Mouse (Mus musculus) right cerebral cortex, adult 18-20 months (tissue): ENCODE measurements around the gene Higd1a.

ENCODE experiments used
- DNase-seq: peaks from one replicate; pipeline ENCODE4 v3.0.0; 2022; ENCODE audit warnings: mixed read lengths

Gene Higd1a

DNA sequence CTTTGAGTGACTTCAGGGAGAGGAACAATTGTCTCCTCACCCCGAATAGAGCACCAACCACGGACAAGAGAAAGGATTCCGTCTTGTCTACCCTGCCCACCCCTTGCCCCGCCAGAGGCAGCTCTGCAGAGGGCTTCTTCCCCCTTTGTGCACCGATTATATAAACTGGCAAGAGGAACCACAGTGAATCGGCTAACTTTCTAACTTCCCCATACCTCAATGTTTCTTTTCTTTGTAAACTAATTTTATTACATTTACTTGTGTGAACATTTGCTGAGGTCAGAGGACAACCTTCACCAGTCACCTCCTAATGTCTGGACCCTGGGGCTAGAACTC is at the start of gene Higd1a:
Gene Higd1a, minus strand, starts transcription at position 210 of the 336 bp plus-strand sequence.
- no peak for DNase-seq

DNA sequence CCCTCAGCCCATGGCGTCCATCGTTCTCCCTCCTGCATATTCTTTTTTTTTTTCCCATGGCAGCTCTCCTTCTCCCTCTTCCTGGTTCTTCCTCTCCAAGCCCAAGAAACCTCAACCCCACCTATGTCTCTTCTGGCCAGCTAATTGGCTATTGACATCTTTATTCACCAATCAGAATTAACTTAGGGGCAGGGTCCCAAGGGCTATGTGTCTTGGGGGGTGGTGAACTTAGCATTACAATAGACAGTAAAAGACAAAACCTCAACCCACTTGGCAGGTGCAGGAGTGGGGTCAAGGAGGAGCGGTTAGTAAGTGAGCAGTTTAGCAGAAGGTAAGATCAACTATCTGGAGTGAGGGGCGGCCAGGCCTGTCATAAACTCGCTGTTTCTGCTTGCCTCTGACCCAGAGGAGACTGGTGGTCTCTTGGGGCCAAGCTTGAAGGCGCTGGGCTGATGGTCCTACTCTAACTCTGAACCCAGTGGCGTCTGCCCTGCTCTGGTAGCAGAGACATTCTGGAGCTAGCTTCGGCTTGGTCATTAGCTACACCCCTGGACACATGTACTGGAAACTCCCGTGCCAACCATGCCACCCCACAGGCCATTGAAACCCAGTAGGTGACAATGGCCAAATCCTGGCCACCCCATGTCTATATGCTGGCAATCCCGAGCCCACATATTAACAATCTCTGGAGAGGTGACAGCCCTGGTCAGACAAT is 49.4 kb upstream of the Higd1a start:
- no peak for DNase-seq

DNA sequence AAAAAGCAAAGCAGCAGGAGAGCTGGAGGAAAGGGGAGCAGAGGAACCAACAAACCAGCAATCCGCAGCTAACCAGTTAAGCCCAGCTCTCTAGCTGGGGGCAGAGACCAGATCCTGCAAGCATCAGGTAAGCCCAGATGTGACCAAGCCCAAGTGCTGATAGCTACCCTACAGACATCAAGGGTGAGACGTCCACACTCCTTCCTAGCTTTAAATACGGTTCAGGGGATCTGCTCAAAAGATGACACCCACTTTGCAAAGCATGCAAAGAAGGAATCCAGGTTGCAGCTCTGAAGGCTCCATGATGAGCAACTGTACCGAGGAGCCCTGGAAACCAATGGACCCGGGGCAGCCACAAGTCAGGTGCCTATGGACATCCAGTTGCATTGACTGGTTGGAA is 48.3 kb upstream of the Higd1a start:
- DNase-seq = no peak

DNA sequence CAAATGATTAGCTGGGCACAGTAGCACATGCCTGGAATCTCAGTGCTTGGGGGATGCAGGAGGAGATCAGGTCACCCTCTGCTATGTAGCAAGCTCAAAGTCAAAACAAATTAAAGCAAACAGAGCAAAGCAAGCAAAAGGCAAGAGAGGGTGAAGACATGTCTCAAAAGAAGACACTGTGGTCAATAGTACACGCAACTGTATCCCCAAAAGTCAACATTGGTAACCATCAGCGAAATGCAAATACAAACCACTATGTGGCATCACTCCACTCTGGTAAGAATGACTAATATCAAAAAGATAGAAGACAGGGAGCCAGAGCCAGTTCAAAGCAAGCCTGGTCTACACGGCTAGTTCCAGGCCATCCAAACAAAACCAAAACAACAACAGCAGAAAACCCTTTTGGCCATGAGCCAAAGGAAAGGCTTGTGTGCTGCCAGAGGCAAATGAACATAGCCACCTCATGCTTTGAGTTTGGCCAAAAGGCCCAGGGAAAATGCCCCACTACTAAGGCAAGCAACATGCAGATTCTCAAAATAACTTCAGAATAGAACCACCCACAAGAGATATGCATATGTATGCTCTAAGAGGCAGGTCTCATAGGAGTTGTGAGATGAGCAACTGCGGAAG is 47.5 kb upstream of the Higd1a start:
- DNase-seq = peak; percentile 38

DNA sequence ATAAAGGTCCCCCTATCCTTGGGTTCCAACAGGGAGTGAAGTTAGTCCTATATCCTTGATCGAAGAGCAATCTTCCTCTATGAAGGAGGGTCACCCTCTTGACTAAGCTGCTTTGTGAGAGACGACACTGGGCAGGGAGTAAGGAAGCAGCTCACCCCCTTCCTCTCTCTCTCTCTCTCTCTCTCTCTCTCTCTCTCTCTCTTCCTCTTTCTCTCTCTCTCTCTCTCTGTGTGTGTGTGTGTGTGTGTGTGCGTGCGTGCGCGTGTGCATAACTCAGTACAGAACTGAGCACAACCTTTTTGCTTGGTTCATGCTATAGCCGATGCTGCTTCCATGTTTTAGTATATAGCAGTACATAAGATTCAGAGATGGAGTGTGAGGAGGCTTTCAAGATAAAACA is 46.8 kb upstream of the Higd1a start:
- DNase-seq = no peak

DNA sequence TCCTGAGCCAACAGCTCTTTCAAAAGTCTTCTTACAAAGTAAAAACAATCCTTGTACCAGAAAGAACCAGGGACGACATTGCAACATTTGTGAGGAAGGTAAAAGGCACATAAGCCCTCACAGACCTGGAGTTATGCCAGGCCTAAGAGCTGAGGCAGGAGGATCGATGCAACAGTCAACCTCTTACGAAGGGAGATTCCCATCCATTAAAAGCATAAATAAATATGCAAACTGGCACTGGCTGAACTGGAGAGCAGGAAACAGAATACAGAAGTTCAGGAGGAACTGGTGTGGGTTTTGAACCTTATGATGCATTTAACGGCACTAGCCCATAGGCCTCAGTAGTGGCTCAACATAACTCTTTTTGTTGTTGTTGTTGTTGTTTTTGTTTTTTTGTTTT is 46.2 kb upstream of the Higd1a start:
- no peak for DNase-seq

DNA sequence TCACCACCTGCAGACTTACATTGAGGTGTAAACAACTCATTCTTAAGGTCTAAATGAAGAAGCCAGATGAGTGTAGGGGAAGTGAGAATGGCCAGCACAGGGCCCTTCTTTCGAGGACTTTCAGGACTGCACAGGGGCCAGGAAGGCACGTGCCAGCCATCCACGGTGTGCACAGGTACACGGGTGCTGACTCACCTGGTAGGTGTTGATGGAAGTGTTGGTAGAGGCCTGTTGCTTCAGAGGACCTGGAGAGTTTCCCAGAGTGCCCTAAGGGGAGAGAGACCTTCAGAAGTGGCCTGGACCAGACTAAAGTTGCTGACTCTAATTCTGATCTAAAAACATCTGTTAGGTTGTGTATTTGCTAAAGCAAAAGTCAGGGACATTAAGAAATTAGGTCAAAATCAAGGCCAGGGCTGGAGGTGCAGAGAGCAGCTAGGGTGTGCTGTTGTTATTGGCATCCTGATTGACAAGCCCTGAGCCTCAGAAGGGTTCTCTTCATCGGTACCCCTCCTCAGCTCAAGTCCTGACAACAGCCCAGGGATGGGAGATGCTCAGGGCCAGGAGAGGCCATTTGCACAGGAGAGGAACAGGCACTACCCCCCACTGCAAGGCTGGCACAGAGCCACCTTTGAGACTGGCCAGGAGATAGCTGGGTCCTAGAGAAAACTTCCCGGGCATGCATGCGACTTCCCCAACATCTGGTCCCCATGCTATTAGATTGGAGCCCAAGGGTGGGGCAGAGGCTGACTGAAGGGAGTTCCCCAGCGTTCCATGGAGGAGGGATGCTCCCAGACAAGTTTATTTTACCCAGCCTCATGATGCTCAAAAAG is 45.5 kb upstream of the Higd1a start:
- no peak for DNase-seq

DNA sequence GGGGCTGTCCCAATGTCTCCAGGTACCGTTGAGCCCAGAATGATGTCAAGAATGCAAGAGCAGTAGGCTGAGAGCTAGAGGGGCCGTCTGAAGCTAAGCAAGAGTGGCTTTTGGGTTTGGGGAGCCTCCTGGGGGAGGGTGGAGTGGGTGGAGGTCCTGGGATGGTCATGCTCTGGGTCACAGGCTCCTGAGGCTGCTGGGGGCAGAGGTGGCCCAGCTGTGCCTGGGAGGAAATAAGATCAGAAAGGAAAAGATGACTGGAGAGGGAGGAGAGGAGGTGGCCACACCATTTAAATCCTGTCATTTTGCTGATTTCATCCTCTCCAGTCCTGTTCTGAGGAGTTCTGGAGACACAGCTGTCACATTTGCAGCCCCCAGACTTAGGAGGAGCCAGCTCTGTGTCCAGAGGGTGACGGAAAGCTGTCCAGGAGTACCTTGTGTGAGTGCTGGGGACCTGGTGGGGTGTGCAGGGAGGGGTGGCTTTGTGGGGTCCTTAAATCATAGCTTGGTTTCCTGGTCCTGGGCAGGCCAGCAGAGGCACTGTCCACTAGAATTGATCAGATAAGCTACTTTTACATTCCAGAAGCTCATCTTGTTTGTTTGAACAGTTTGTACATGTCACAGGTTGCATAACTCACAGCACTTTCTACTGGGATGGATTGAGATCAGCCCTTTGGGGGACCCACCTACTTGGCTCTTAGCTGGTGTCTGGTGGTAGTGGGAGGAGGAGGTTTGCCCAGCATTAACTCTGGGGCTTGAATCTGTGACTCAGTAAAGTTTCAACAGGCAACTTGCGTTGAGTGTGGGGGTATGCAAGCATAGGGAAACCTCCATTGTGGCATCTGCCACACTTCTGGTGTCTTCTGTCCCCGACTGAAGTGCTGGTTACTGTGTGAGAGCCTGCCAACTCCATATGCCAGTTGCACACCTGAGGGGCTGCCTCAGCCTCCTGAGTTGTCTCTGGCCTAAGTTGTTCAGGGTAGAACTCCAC is 43.8 kb upstream of the Higd1a start:
- no peak for DNase-seq

DNA sequence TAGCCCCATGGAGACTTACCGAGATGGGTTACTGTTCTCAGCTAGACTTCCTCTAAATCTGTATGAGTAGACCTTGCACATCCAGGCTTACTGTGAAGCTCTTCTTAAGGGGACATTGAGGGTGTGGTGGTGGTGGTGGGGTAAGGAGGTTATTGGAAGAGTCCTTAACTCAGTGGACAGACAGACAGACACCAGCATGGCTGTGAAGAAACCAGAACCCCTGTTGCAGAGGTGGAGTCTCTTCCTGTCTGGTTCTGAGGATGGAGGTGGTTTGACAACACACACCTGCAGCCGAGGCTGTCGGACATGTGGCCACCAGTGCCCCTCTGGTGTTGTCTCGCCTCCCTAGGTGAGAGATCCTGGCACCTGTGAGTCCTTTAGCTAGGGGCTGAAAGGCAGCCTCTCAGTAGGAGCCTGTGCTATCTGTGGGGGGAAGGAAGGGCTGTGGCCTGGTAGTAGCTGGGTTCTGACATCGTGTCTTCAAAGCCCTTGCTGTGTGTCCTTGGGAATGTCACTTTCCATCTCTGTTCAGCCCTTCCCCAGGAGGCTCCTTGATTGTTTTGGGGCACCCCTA is 42.2 kb upstream of the Higd1a start:
- DNase-seq = no peak

DNA sequence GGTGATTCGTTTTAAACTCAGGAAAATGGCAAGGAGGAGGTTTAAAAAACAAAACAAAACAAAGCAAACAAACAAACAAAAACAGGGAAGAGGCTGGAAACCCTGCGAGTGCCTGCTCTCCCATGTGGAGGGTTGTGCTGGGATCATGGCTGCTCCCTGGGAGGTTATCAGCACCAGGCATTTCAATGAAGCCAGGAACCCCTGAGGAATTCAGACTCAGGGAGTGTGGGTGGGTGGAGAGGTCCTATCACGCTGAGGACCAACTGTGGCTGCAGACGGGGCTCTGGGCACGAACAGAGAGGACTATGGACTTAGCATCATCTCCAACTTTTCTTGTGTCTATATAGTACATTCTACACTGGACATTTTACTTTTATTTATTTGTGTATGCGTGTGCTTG is 41.1 kb upstream of the Higd1a start:
- DNase-seq = no peak

DNA sequence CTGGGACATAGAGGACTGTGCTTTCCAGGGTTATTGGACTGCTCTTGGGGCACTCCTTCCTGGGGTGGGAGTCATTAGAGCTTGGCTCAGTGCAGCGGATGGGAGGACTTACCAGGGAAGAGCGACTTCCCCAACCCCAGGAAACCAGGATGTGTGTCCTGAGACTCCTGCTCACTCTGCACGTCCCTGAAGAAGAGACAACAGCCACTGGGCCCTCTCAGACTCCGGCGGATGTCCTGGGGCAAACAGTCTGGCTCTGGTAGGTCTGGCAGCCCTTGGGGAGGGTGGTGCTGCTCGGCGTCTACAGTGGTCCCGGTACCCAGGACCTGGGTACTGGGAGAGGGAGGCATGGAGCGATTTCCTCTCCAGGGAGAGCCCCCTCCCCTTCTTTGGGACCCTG is 40.1 kb upstream of the Higd1a start, which contains the start of gene Ackr2:
Gene Ackr2, plus strand, starts transcription at position 111 of the 400 bp plus-strand sequence.
- DNase-seq = no peak

DNA sequence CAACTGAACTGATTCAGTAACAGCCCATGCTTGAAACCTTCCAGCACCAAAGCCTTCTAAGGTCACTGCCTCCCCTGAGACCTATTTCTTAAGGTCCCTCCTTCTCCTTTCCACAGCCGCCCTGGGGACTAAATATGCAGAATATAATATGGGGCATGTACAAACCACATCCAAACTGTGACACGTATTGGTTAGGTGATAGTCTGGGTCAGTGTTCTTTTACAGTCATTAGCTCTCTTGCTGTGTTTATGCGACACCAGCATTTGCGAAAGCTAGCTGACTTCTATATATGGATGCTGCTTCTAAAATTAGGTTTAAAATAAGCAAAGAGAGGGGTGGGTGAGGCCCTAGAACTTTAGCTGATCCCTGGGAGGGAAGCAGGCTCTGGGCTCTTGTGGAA is 38.7 kb upstream of the Higd1a start:
- no peak for DNase-seq

DNA sequence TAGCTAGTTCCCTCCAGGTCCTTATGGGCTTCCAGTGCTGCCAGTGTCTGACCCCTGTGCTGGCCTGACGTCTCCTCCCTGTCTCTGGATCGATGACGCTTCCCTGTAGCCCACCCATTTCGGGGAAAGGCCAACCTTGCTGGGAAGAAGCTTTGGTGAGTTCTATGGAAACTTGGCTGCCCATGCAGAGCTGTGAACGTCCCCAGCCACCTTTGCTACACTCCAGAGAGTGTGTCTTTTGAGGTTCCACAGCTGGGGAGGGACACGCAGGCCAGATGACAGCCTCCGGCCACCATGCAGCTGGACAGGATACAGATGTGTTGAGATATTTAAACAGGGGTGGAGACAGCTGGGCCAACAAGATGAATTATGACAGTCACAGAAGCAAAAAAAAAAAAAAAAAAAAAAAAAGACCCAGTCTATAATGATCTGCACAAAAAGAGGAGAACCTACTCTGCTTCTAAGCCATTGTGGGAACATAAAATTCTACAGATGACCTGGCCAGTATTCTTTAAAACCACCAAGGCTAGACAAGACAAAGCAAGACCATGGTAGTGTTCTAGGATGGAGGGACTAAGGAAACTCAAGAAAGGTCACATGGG is 37.3 kb upstream of the Higd1a start:
- DNase-seq = no peak

DNA sequence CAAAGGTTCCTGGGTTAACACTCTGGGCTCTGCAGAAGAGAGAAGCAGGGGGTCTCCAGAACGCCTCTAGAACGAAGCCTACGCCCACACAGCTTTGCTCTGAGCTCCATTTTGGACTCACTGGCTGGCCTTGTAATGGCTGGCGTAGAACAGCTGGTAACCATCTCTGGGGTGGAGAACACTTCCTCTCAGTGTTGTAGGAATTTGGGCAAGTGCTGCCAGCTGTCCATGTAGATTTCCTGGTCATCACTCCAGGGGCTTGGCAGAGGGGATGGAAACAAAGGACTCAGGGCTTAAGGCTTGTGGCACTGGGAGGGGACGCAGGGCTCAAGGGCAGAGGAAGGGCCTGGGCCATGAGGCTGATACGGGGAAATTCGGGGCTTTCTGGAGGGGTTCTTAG is 36.3 kb upstream of the Higd1a start:
- no peak for DNase-seq

DNA sequence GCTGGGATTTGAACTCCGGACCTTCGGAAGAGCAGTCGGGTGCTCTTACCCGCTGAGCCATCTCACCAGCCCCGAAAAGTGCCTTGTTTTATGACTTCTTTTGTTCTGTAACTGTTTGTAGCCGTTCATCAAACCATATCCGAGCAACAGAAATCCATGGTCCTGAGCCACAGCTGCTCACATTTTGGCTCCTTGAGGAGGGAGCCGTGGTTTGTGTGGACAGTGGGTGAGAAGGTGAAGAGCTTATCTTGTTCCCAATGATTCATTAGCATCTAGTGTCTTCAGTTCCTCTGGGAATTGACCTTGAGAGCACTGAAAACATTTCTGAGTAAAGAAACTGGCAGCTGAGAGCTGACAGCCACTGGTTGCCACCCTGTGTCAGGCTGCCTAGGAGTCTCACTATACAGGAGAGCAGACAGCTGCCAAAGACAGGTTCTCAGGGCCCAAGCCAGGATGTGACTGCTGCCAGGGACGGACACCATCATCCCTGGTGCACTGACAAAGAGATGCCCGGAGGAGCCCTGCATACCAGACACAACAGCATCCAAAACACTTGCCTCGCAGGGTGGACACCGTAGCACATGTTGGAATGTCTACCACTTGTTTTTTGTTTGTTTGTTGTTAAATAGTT is 34.0 kb upstream of the Higd1a start:
- DNase-seq = no peak

DNA sequence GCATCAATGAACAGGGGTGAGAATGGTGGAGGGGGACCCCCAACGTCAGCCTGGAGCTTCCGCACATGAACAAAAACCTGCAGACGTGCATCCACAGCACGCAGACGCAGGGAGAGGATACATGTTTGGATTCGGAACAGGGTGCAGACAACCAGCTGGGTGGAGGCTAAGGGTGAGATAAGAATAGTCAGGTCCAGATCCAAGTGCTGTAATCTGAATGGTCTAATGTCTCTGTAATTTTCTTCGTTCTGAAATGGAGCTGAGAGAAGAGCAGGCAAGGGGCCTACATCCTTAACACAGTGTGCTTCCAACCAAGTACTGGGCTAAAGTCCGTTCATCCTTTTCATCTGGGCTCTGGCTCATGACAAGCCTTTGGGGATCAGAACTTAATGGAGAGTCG is 33.1 kb upstream of the Higd1a start:
- no peak for DNase-seq

DNA sequence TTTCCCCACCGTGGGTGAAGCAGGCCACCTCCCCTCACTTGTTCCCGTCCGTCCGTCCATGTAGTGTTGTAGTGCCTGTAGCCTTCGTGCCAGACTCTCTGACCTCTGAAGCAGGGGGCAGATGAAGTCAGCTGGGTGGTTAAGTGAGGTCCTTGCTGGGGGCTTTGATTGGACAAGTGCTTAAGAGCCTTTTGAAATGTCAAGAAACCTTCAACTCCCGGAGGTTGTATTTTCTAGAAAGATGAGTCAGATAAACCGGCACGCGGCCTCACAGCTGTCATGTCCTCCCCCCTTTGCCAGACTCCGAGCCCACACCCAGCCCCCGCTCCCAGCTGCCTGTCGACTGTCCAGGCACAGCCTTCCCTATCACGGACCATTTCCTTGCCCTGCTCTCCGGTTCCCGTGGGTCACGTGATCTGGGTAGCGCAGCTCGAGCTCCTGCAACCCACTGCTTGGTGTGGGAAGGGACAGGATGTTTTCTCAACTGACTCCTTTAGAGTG is 32.3 kb upstream of the Higd1a start:
- peak; percentile 72 for DNase-seq

DNA sequence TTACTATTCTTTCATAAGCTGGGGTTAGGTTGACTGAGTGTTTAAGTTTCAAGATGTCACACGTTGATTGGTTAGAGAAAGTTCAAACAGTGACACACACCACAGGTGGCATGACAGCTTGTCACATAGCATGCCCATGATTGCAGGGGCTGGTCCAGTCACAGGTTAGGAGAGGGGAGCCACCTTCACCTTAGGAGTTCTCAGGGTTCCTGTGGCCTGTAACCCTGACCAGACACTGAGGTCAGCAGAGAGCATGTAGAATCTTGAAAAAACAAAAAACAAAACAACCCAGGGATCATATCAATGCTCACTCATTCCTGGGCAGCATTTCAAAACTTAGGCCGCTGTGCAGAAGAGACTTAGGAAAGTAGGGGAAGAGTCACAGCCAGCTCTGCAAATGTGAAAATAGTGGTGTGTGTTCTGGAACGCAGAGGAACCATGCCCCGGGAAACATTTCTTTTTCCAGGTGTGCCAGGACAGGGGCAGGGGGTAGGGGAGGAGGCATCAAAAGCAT is 31.8 kb upstream of the Higd1a start:
- DNase-seq = no peak

DNA sequence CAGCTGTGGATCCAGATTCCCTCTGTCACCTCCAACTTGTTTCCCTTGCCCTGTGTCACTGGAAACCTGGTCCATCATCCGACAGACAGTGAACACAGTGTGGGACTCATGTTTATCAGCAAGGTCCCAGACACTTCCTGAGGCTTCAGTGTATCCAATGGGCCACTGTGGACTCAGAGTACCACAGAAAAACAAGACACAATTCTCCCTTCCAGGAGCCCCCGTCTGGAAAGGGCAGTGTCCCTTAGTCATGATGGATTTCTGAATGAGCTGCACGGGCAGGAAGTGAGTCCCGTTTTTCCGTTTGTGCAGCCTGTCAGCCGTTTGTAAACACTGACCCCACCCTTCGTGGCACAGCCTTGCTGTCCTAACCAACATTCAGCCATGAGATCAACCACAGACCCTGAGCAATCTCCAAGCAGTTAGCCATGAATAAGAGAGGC is 23.9 kb upstream of the Higd1a start:
- no peak for DNase-seq

DNA sequence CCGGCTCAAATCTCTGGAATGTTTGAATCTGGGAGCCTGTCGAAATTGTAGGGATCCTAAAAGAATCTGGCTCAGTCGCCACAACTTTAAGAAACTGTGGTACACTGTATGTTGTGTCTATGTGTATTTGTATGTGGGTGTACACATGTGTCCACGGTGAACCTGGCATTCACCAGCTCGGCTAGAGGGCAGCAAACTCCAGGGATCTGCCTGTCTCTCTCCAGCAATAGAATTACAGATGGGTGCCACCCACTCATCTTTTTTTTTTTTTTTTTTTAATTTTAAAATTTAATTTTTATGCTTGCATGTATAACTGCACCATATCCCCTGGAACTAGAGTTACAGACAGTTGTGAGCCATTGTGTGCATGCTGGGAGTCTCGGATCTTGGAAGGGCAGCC is 23.1 kb upstream of the Higd1a start:
- DNase-seq = peak; percentile 45

DNA sequence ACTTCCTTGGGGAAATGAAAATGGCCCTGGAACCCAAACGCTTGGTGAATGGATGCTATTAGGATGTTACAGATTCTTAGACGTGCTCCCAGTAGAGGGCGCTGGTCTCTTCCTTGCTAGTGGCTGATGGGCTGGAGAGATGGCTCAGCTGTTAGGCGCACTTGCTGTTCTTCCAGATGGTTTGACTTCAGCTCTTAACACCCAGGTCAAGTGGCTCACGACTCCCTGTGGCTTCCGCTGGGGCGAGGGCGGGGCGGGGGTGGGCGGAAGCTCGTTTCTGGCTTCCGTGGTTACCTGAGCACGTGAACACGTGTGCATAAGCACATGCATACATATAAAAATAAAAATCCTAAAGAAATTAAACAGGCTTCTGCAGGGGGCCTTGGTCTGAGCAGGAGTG is 22.7 kb upstream of the Higd1a start:
- peak; percentile 67 for DNase-seq
